In genomic region chr1:185969231-185969630, GRCm38 (mm10) we compare ENCODE assay signal across 10 mouse cellular contexts.
DNase-seq lines count a peak whose midpoint lies in the region; ATAC-seq lines count a peak whose summit lies in the region.
"Had no signal": no experiment of that assay in that cellular context is flagged by ENCODE, and none has a peak within 500 bp of the region (broad histone marks: within the 10 kb centered on the region; RNA-seq: fewer than 3 reads in every experiment).

No protein-coding gene starts in this region.

- no peak overlapping the region for H3K4me3 ChIP-seq in hindbrain, embryonic 16.5 days (ENCODE audit: low read length)
- H3K4me3 ChIP-seq in hindbrain, embryonic 12.5 days: no peak overlapping the region
- no peak overlapping the region for H3K4me3 ChIP-seq in midbrain, embryonic 15.5 days

- no peaks in the 10 kb centered on the region for H3K4me1 ChIP-seq in hindbrain, embryonic 16.5 days (ENCODE audit: control insufficient read depth, insufficient read depth, low read depth, low read length)
- H3K4me1 ChIP-seq in hindbrain, embryonic 12.5 days: 0 out of 2 replicates have a peak, but pooled peaks cover 2% of the 10 kb centered on the region
- H3K4me1 ChIP-seq in midbrain, embryonic 15.5 days: no peaks in the 10 kb centered on the region

- H3K4me2 ChIP-seq in hindbrain, embryonic 16.5 days (ENCODE audit: low read length): no peak overlapping the region
- no peak overlapping the region for H3K4me2 ChIP-seq in hindbrain, embryonic 12.5 days (replicated peaks)
- no peak overlapping the region for H3K4me2 ChIP-seq in midbrain, embryonic 15.5 days

- H3K9me3 ChIP-seq in hindbrain, embryonic 16.5 days (ENCODE audit: control insufficient read depth, low read length): no peaks in the 10 kb centered on the region
- H3K9me3 ChIP-seq in hindbrain, embryonic 12.5 days (replicated peaks): no peaks in the 10 kb centered on the region
- no peaks in the 10 kb centered on the region for H3K9me3 ChIP-seq in midbrain, embryonic 15.5 days

- H3K27ac ChIP-seq in hindbrain, embryonic 16.5 days (ENCODE audit: low read depth, low read length): no peak overlapping the region
- H3K27ac ChIP-seq in hindbrain, embryonic 12.5 days: no peak overlapping the region
- no peak overlapping the region for H3K27ac ChIP-seq in midbrain, embryonic 15.5 days

- H3K36me3 ChIP-seq in hindbrain, embryonic 16.5 days (ENCODE audit: control insufficient read depth, insufficient read depth, low read length): no peaks in the 10 kb centered on the region
- H3K36me3 ChIP-seq in hindbrain, embryonic 12.5 days: no peaks in the 10 kb centered on the region
- H3K36me3 ChIP-seq in midbrain, embryonic 15.5 days (replicated peaks): no peaks in the 10 kb centered on the region

- no peaks in the 10 kb centered on the region for H3K27me3 ChIP-seq in hindbrain, embryonic 16.5 days (replicated peaks; ENCODE audit: control insufficient read depth, insufficient read depth, low read length)
- no peaks in the 10 kb centered on the region for H3K27me3 ChIP-seq in hindbrain, embryonic 12.5 days
- H3K27me3 ChIP-seq in midbrain, embryonic 15.5 days (replicated peaks): no peaks in the 10 kb centered on the region
- H3K27me3 ChIP-seq: CH12.LX had no signal

- ATAC-seq in hindbrain, embryonic 16.5 days: 0 out of 2 replicates have a peak, but pooled peaks have one; percentile 34
- no peak for ATAC-seq in hindbrain, embryonic 12.5 days (ENCODE audit: low FRiP score)
- no peak for ATAC-seq in midbrain, embryonic 15.5 days (replicated peaks)
- ATAC-seq: liver, postnatal 0 days had no signal

- 26% methylated on average over 2 of the region's 2 CpGs for WGBS in hindbrain, embryonic 16.5 days
- 31% methylated on average over 2 of the region's 2 CpGs for WGBS in hindbrain, embryonic 12.5 days
- 34% methylated on average over 2 of the region's 2 CpGs for WGBS in midbrain, embryonic 15.5 days

- H3K9ac ChIP-seq in hindbrain, embryonic 16.5 days (ENCODE audit: low read depth, low read length): no peak overlapping the region
- no peak overlapping the region for H3K9ac ChIP-seq in hindbrain, embryonic 12.5 days
- no peak overlapping the region for H3K9ac ChIP-seq in midbrain, embryonic 15.5 days
- H3K9ac ChIP-seq: liver, postnatal 0 days had no signal

- DNase-seq in gastrocnemius, adult 18-20 months (ENCODE audit: low spot score): peak; percentile 64
- DNase-seq in kidney, adult 8-10 months: peak; percentile 2 to 15
- peak; percentile 62 for DNase-seq in lung, postnatal 14 days
- DNase-seq in layer of hippocampus, postnatal 36 days: no peak
- no peak for DNase-seq in layer of hippocampus, adult 9-11 months
- DNase-seq: liver, postnatal 0 days had no signal

Comparison
In these comparisons a context has a peak if more than half of its experiments do, and no peak if none do; other contexts are left out.
1. DNase-seq: peak in gastrocnemius, adult 18-20 months (single experiment), kidney, adult 8-10 months (2 of 2) and lung, postnatal 14 days (single experiment); none in layer of hippocampus, postnatal 36 days (0 of 2) and layer of hippocampus, adult 9-11 months (single experiment).